Mouse (Mus musculus) embryonic facial prominence, embryonic 13.5 days (tissue): Measurements from ENCODE around the gene Macrod2. TPM values are rescaled to one million over a fixed set of nuclear protein-coding genes. Genes with fewer than 3 reads are reported as not detected.

Experiments
- ATAC-seq: fragments of 200-750 bp; cut with Nextera tagmentation; 2 replicates; pipeline ENCODE4 v1.8.0; 2017; ENCODE audit warnings: low read depth; ENCODE audit not compliant: insufficient number of reproducible peaks, insufficient read depth, low FRiP score, low TSS enrichment
- H3K27ac ChIP-seq: fragments of 300-500 bp; sonication (generic); 2 replicates; pipeline ENCODE4 v1.5.1; 2015; ENCODE audit warnings: moderate library complexity, mild to moderate bottlenecking, inconsistent platforms
- H3K27me3 ChIP-seq: fragments of 300-500 bp; sonication (generic); 2 replicates; pipeline ENCODE4 v1.6.1; 2015; ENCODE audit warnings: mild to moderate bottlenecking, inconsistent platforms
- H3K36me3 ChIP-seq: fragments of 300-500 bp; sonication (generic); 2 replicates; pipeline ENCODE4 v1.6.1; 2015; ENCODE audit warnings: mild to moderate bottlenecking, inconsistent platforms
- H3K4me1 ChIP-seq: fragments of 300-500 bp; sonication (generic); 2 replicates; pipeline ENCODE4 v1.6.1; 2015; ENCODE audit warnings: inconsistent platforms
- H3K4me2 ChIP-seq: fragments of 300-500 bp; sonication (generic); 2 replicates; pipeline ENCODE4 v1.6.1; 2015; ENCODE audit warnings: moderate library complexity, mild to moderate bottlenecking, inconsistent platforms
- H3K4me3 ChIP-seq: fragments of 300-500 bp; sonication (generic); 2 replicates; pipeline ENCODE4 v1.5.1; 2015; ENCODE audit warnings: mild to moderate bottlenecking, inconsistent platforms
- H3K9ac ChIP-seq: fragments of 300-500 bp; sonication (generic); 2 replicates; pipeline ENCODE4 v1.6.1; 2015; ENCODE audit warnings: mild to moderate bottlenecking, inconsistent platforms
- H3K9me3 ChIP-seq: fragments of 300-500 bp; sonication (generic); 2 replicates; pipeline ENCODE4 v1.6.1; 2016; ENCODE audit warnings: inconsistent platforms
- WGBS: fragments of 180-500 bp; shearing (Covaris S2); methylation state at CpG from one replicate; pipeline ENCODE4 v1.1.7; 2015; ENCODE audit warnings: mixed read lengths; 5-methylcytosine and 5-hydroxymethylcytosine counted together
- polyA plus RNA-seq: library from polyadenylated mRNA; unstranded; fragments of >200 nt; fragmentation: Nextera tagmentation; extraction: Ambion mirVana; gene quantifications from 2 replicates; pipeline ENCODE4 v1.2.1, GENCODE M21; 2015

Macrod2 gene
- polyA plus RNA-seq, 1 experiment from 2014 or later: 44.8 TPM

DNA sequence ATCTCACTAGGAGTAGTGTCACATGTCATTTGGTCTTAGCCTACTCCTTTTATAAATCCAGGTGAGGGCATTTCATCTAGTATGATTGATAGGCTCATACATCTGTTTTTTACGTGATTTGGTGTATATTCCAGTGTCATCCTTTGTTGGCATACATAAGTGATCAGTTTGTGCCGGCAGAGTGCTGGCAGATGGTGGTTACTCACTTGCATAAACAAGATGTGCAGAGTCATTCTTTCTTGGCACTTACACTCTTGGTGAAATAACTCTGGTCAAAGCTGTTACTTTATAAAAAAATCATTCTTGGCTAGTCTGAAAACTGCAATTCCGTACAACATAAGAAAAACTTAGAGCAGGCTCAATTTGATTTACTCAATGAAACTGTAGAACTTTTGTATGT, 102.6 kb downstream of the Macrod2 start:
- H3K4me3 ChIP-seq: no peak overlapping the region
- no peaks in the 10 kb centered on the region for H3K36me3 ChIP-seq
- H3K4me2 ChIP-seq: no peak overlapping the region
- no peaks in the 10 kb centered on the region for H3K9me3 ChIP-seq
- H3K27me3 ChIP-seq: no peaks in the 10 kb centered on the region
- no peak for ATAC-seq
- 82% methylated on average over 3 of the region's 3 CpGs for WGBS
- H3K9ac ChIP-seq: no peak overlapping the region
- no peak overlapping the region for H3K27ac ChIP-seq
- no peaks in the 10 kb centered on the region for H3K4me1 ChIP-seq

DNA sequence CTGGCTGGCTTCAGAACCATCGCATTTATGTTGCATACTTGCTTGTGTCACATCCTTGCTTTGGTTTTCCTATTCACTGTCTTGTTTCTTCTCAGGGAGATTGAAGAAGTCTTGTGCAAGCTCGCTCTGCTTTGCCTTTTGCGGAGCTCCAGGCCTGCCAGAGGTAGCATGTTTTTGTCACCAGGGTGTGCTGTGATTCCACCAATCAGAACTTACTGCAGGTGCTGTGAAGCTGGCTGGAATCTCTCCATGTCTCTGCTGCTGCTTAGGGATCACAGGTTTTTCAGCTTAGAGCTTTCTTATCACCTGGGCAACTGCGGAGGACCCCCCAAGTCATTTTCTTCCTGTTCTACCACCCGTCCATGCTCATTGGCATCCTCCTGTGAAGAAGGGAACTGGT, 105.8 kb downstream of the Macrod2 start:
- H3K4me2 ChIP-seq: no peak overlapping the region
- no peak overlapping the region for H3K4me3 ChIP-seq
- no peaks in the 10 kb centered on the region for H3K4me1 ChIP-seq
- H3K9ac ChIP-seq: no peak overlapping the region
- no peaks in the 10 kb centered on the region for H3K9me3 ChIP-seq
- no peak for ATAC-seq
- WGBS: 30% methylated on average over 5 of the region's 5 CpGs
- H3K36me3 ChIP-seq: no peaks in the 10 kb centered on the region
- H3K27me3 ChIP-seq: no peaks in the 10 kb centered on the region
- no peak overlapping the region for H3K27ac ChIP-seq

DNA sequence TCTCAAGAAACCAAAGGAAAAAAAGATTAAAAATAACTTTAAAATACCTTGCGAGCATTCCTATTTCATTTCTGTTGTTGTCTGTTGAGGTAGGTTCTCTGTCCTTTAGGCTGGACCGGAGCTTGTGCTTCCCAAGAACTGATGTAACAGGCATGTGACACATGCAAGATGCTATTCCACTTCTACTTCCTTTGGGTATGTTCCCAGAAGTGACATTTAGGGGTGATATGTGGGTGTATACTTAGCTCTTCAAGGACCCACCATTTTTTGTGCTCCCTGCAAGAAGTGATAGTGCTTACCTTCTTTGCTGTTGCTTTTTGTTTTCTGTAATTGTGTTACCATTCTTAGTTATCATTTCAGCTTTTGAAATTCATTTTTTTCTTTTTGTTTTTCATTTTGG, 126.4 kb downstream of the Macrod2 start:
- Histone ChIP-seq H3K9ac (no peak overlapping the region), H3K36me3 (no peaks in the 10 kb centered on the region), H3K27ac (no peak overlapping the region), H3K9me3 (no peaks in the 10 kb centered on the region), H3K4me2 (no peak overlapping the region), H3K4me3 (no peak overlapping the region), H3K27me3 (no peaks in the 10 kb centered on the region), H3K4me1 (no peaks in the 10 kb centered on the region)
- 99% methylated on average over 2 of the region's 2 CpGs for WGBS
- ATAC-seq: no peak

DNA sequence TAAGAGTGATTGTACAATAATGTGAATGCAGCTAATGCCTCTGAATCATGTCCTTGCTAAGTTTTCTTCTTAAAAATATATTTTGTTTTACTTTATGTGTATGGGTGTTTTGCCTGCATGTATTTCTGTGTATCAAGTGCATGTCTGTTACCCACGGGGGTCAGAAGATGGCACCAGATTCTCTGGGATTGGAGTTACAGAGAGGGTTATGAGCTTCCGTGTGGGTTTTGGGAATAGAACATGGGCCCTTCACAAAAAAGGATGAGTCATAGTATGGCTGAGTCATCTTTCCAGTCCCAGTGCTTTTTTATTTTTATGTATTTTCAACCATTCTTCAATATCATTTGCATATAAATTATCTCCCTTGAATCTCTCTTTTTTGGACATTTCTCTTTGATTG, 135.1 kb downstream of the Macrod2 start:
- no peak for ATAC-seq
- Histone ChIP-seq H3K27ac (no peak overlapping the region), H3K27me3 (no peaks in the 10 kb centered on the region), H3K9ac (no peak overlapping the region), H3K9me3 (no peaks in the 10 kb centered on the region), H3K4me1 (no peaks in the 10 kb centered on the region), H3K36me3 (no peaks in the 10 kb centered on the region), H3K4me3 (no peak overlapping the region), H3K4me2 (no peak overlapping the region)
- 65% methylated on average over 2 of the region's 2 CpGs for WGBS

DNA sequence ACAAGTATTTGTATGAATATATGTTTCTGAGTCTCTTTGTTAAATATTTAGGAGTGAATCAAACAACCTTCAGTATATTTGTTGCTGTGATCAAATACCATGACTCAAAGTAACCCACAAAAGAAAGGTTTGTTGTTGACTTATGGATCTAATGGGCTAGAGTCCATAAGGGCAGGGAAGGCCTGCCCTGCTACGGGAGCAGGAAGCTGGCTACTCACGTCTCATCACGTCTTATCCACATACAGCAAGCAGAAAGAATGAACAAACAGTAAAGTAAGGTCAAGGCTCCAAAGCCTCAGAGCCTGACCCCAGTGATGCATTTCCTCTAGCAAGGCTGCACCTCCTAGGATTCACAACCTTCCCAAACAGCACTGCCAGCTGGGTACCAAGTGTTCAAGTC, 136.9 kb downstream of the Macrod2 start:
- Histone ChIP-seq H3K4me1 (no peaks in the 10 kb centered on the region), H3K36me3 (no peaks in the 10 kb centered on the region), H3K27ac (no peak overlapping the region), H3K27me3 (no peaks in the 10 kb centered on the region), H3K4me3 (no peak overlapping the region), H3K4me2 (no peak overlapping the region), H3K9ac (no peak overlapping the region), H3K9me3 (no peaks in the 10 kb centered on the region)
- ATAC-seq: no peak
- WGBS: 65% methylated on average over 3 of the region's 3 CpGs

DNA sequence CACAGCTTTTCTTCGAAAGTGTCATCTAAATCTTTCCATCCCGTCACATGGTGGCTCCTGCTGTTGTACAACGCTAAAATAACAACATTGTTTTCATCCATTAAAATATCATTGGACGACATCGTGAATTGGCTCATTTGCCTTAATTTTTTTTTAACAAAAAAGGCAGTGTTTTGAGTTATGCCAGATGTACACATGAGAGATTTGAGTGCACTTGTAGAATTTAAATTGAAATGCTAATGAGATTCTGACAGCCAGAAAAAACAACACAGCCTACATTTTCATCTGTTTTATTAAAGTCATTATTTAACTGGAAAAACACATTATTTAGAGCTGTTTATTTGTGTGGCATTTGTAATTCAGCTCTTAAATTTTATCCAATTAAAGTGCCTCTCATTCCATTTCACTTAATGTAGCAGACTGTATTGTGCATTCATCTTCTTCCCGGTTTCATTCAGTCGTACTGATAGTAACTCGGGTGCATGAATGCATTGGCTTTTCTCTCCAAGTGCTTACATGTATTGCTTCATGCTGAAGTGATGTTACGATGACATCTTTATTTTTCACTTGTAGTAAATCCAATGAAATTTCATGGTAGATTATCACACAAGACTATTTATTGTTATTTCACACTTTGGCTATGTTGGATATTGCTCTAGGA, 137.9 kb downstream of the Macrod2 start:
- Histone ChIP-seq H3K27me3 (no peaks in the 10 kb centered on the region), H3K9ac (no peak overlapping the region), H3K27ac (no peak overlapping the region), H3K4me1 (no peaks in the 10 kb centered on the region), H3K4me2 (no peak overlapping the region), H3K36me3 (no peaks in the 10 kb centered on the region), H3K4me3 (no peak overlapping the region), H3K9me3 (no peaks in the 10 kb centered on the region)
- 70% methylated on average over 9 of the region's 9 CpGs for whole genome bisulfite sequencing
- no peak for ATAC-seq

DNA sequence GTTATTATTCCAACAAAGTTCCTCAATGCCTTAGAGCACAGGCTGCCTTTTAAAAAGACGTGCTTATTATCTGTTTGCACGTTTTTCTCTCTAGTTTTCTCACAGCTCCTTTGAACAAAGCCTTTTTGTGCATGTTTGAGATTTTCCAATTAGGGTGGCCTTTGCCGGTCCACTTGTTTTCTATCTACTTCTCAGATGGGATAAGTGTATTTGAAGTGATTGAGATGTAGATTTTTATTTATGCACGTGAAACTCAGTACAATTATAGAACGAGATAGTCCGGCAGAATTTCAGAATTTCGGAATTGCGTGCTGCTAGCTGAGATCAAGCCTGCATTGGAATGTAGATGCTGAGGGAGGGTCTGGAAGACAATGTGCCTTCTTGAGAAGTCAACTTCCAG, 138.5 kb downstream of the Macrod2 start:
- Histone ChIP-seq H3K36me3 (no peaks in the 10 kb centered on the region), H3K9ac (no peak overlapping the region), H3K4me1 (no peaks in the 10 kb centered on the region), H3K27me3 (no peaks in the 10 kb centered on the region), H3K27ac (no peak overlapping the region), H3K4me3 (no peak overlapping the region), H3K4me2 (no peak overlapping the region), H3K9me3 (no peaks in the 10 kb centered on the region)
- no peak for ATAC-seq
- 49% methylated on average over 8 of the region's 8 CpGs for WGBS

DNA sequence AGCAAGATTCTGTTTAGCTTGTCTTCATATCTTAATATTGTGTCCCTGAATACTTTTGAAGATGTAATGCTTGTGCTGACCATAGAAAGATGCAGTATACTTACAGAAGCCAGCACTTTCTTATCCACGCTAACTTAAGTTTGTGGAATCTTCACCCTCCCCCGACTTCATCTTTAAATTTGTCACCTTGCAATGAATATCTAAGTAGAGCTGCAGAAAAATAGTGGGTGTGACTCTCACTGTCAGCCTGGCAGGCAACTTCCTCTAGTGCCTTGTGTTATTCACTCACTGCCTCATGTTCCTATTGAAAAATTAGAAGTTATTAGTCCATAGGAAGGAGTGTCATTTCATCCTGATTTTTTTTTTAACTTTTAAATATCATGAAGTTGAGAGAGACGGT, 139.5 kb downstream of the Macrod2 start:
- Histone ChIP-seq H3K4me3 (no peak overlapping the region), H3K27ac (no peak overlapping the region), H3K36me3 (no peaks in the 10 kb centered on the region), H3K4me1 (no peaks in the 10 kb centered on the region), H3K4me2 (no peak overlapping the region), H3K9me3 (no peaks in the 10 kb centered on the region), H3K9ac (no peak overlapping the region), H3K27me3 (no peaks in the 10 kb centered on the region)
- ATAC-seq: no peak
- 86% methylated on average over 3 of the region's 3 CpGs for WGBS

DNA sequence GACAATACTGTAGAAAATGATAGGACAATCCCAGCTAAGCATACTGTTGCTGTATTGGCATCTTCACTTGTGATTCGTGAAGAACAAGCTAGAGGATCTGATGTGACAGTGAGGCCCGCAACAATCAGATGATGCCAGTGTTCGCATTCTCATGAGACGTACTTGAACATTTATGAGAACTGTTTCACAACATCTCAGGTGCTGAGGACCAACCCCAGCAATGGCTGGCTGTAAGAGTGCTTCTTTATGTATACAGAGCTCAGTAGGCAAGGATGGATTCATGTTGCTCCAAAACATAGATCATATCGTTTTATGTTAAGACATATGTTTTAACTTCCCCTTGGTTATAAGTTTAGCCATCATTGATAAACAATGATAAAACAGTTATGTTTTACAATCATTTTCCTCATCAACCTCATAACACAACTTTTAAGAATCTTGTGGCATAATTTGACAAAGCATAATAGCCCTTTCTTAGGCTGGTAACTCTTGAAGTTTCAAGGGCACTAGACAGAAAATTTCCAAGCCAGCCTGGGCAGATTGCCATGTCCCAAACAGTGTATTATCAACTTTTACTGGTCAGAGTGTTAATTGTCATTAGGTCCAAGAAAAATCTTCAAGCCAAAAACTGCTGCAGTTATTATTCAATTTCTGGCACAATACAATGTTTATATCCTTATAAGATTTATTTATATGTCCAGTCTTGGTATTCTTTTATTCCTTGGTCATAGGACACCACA, 140.9 kb downstream of the Macrod2 start:
- Histone ChIP-seq H3K4me1 (no peaks in the 10 kb centered on the region), H3K36me3 (no peaks in the 10 kb centered on the region), H3K27ac (no peak overlapping the region), H3K4me2 (no peak overlapping the region), H3K9me3 (no peaks in the 10 kb centered on the region), H3K4me3 (no peak overlapping the region), H3K27me3 (no peaks in the 10 kb centered on the region), H3K9ac (no peak overlapping the region)
- 91% methylated on average over 5 of the region's 5 CpGs for WGBS
- no peak for ATAC-seq

DNA sequence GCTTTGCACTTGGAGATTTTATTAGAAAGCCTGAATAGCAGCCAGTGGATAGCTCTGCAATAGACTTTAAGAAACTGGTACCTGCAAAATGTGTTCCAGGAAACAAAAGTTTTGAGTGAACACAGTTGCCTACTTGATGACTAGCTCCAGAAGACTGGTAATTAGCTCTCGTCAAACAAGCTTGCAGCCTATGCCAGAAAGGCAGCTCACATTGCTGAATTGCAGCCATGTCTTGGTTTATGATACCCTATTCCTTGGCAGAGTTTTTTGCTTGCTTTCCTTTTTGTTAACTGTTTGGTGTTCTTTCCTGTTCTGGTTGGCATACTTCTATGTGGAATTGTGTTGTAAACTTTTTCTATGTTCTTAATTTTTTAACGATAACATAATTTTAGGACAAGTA, 154.2 kb downstream of the Macrod2 start:
- Histone ChIP-seq H3K4me3 (no peak overlapping the region), H3K27me3 (no peaks in the 10 kb centered on the region), H3K9ac (no peak overlapping the region), H3K4me1 (no peaks in the 10 kb centered on the region), H3K4me2 (no peak overlapping the region), H3K36me3 (no peaks in the 10 kb centered on the region), H3K27ac (no peak overlapping the region), H3K9me3 (no peaks in the 10 kb centered on the region)
- 59% methylated on average over 2 of the region's 2 CpGs for WGBS
- no peak for ATAC-seq

DNA sequence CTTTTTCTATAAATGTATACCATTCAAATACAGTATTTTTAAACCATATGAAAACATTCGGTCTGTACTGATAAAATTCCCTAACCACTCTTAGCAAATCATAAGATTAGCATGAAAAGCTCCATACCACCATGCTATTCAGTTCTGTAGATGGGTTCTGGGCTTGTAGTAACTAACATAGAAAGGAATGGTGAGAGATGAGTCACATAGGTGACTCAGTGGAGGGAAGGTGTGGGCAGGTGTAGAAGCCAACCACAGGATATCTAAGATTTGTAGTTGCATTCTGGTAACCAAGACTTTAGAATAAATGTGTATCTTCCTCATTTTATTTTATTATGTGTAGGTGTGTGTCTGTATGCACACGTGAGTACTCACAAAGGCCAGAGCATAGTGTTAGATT, 166.3 kb downstream of the Macrod2 start:
- Histone ChIP-seq H3K4me2 (no peak overlapping the region), H3K4me1 (no peaks in the 10 kb centered on the region), H3K9me3 (no peaks in the 10 kb centered on the region), H3K9ac (no peak overlapping the region), H3K27ac (no peak overlapping the region), H3K27me3 (no peaks in the 10 kb centered on the region), H3K36me3 (no peaks in the 10 kb centered on the region), H3K4me3 (no peak overlapping the region)
- ATAC-seq: no peak
- WGBS: 85% methylated on average over 2 of the region's 2 CpGs

DNA sequence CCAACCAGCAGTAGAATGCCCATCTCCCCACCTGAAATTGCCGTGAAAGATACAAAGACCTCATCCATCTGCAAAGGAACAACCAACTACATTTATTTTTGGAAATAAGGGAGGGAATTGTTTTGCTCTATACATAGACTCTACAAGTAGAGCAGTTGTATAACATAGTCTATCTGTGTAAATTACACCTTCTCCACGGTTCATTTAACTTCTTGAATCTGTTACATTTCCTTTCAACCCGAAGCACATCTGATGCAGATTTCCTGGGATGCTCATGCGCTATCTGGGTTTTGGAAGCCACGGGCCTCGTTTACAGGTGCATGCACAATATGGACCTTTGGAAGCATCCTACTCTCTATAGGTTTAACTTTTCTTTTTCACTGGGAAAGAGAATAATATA, 175.8 kb downstream of the Macrod2 start:
- no peak overlapping the region for H3K4me3 ChIP-seq
- no peaks in the 10 kb centered on the region for H3K9me3 ChIP-seq
- no peaks in the 10 kb centered on the region for H3K4me1 ChIP-seq
- no peaks in the 10 kb centered on the region for H3K27me3 ChIP-seq
- WGBS: 76% methylated on average over 6 of the region's 6 CpGs
- no peak for ATAC-seq
- no peak overlapping the region for H3K27ac ChIP-seq
- no peaks in the 10 kb centered on the region for H3K36me3 ChIP-seq
- H3K9ac ChIP-seq: no peak overlapping the region
- H3K4me2 ChIP-seq: no peak overlapping the region
